ENCODE assay signal across 23 mouse cellular contexts in the genomic region with DNA sequence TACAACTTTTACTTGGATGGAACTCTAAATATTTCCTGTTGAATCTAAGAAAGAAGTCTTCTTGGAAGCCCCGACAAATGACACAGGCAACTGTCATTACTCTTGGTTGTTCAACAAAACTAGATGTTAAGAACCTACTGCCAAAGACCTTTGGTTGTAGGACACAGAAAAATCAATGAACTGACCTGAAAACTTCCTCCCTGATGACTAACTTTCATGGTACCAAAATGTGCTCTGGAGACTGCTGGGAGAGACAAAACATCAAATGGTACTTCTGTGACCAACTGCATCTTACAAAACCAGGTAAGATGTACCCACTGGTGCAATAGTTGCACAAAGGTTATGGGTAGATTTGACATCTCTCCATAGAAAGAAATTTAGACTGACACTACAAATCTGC. TPM values are rescaled to one million over a fixed set of nuclear protein-coding genes. Genes with fewer than 3 reads are reported as not detected.
DNase-seq lines count a peak whose midpoint lies in the region; ATAC-seq and TF ChIP-seq lines count a peak whose summit lies in the region.
"Had no signal": no experiment of that assay in that cellular context is flagged by ENCODE, and none has a peak within 500 bp of the region (broad histone marks: within the 10 kb centered on the region; RNA-seq: fewer than 3 reads in every experiment).

No protein-coding gene starts in this region.

- H3K9me3 ChIP-seq in liver, embryonic 11.5 days (ENCODE audit: control insufficient read depth, low read length): no peaks in the 10 kb centered on the region
- no peaks in the 10 kb centered on the region for H3K9me3 ChIP-seq in liver, embryonic 16.5 days (replicated peaks; ENCODE audit: control insufficient read depth, low read length)
- H3K9me3 ChIP-seq: embryonic facial prominence, embryonic 10.5 days; embryonic facial prominence, embryonic 12.5 days; forebrain, embryonic 13.5 days; forebrain, embryonic 15.5 days; G1E had no signal

- H3K4me1 ChIP-seq in liver, adult 2 months (ENCODE audit: control insufficient read depth, insufficient read depth, low read length): peaks cover 7% of the 10 kb centered on the region; the same call in 1 of the 2 replicates
- no peaks in the 10 kb centered on the region for H3K4me1 ChIP-seq in liver, embryonic 11.5 days (replicated peaks; ENCODE audit: control insufficient read depth, insufficient read depth, low read length)
- no peaks in the 10 kb centered on the region; the same call in 1 of the 2 replicates for H3K4me1 ChIP-seq in liver, embryonic 16.5 days (ENCODE audit: control insufficient read depth, low read depth, low read length)
- peaks cover 1% of the 10 kb centered on the region; the same call in 1 of the 2 replicates for H3K4me1 ChIP-seq in small intestine, adult 2 months (ENCODE audit: control insufficient read depth, insufficient read depth, insufficient read length, low read length)
- H3K4me1 ChIP-seq: embryonic facial prominence, embryonic 10.5 days; embryonic facial prominence, embryonic 12.5 days; forebrain, embryonic 13.5 days; forebrain, embryonic 15.5 days had no signal

- peak; percentile 90 for DNase-seq in liver, adult 2 months (ENCODE audit: extremely low read depth, low read depth, low spot score)
- DNase-seq in liver, embryonic 11.5 days (ENCODE audit: low spot score): no peak
- DNase-seq in lung, postnatal 10 days: no peak
- DNase-seq: adrenal gland, adult 8-10 months; adrenal gland, postnatal 14 days; adrenal gland, postnatal 36 days; B cell, adult 2 months; cerebellum, adult 11-12 months; cerebellum, adult 2 months; cerebellum, adult 9-10 months; cerebellum, postnatal 10 days; cerebellum, postnatal 25 days had no signal

- no peak for ATAC-seq in liver, embryonic 11.5 days (replicated peaks; ENCODE audit: low FRiP score)
- no peak for ATAC-seq in liver, embryonic 16.5 days (ENCODE audit: low read depth)
- ATAC-seq: activated CD4-positive, CD25-positive, alpha-beta regulatory T cell, adult 4 months; CD4-positive, CD25-positive, alpha-beta regulatory T cell, adult 4 months; forebrain, embryonic 13.5 days; forebrain, embryonic 15.5 days; Patski had no signal

- peak overlapping the region; percentile 65; the same call in 1 of the 2 replicates for H3K27ac ChIP-seq in liver, adult 2 months (replicated peaks; ENCODE audit: insufficient read depth, low read depth, low read length)
- no peak overlapping the region for H3K27ac ChIP-seq in liver, embryonic 11.5 days (ENCODE audit: low read depth, low read length)
- peak overlapping the region; percentile 50; the same call in 1 of the 2 replicates for H3K27ac ChIP-seq in liver, embryonic 16.5 days (ENCODE audit: low read length)
- H3K27ac ChIP-seq in small intestine, adult 2 months (ENCODE audit: insufficient read depth, low read depth, low read length): peak overlapping the region; percentile 26
- H3K27ac ChIP-seq: embryonic facial prominence, embryonic 10.5 days; embryonic facial prominence, embryonic 12.5 days; forebrain, embryonic 13.5 days; forebrain, embryonic 15.5 days had no signal

- no peaks in the 10 kb centered on the region for H3K36me3 ChIP-seq in liver, adult 2 months (ENCODE audit: control insufficient read depth, insufficient read depth, low read length)
- H3K36me3 ChIP-seq in liver, embryonic 11.5 days (ENCODE audit: control insufficient read depth, insufficient read depth, low read length): no peaks in the 10 kb centered on the region
- H3K36me3 ChIP-seq in liver, embryonic 16.5 days (ENCODE audit: control insufficient read depth, insufficient read depth): no peaks in the 10 kb centered on the region
- 0 out of 2 replicates have a peak, but pooled peaks cover 1% of the 10 kb centered on the region for H3K36me3 ChIP-seq in small intestine, adult 2 months (ENCODE audit: control insufficient read depth, insufficient read depth, low read length)
- H3K36me3 ChIP-seq: embryonic facial prominence, embryonic 10.5 days; embryonic facial prominence, embryonic 12.5 days; forebrain, embryonic 15.5 days; G1E had no signal

- no peak for TF ChIP-seq POLR2A in liver, adult 2 months (IDR thresholded peaks at IDR 0.05; ENCODE audit: extremely low read depth, insufficient read depth, low read length)
- TF ChIP-seq POLR2A in small intestine, adult 2 months (IDR thresholded peaks at IDR 0.05; ENCODE audit: low read depth, low read length): no peak

- no peak overlapping the region for H3K4me2 ChIP-seq in liver, embryonic 11.5 days
- peak overlapping the region; percentile 15; the same call in 1 of the 2 replicates for H3K4me2 ChIP-seq in liver, embryonic 16.5 days (ENCODE audit: low read depth, low read length)
- H3K4me2 ChIP-seq: embryonic facial prominence, embryonic 12.5 days; forebrain, embryonic 13.5 days; forebrain, embryonic 15.5 days had no signal

- no peaks in the 10 kb centered on the region for H3K27me3 ChIP-seq in liver, adult 2 months (ENCODE audit: control insufficient read depth, insufficient read depth, low read length)
- no peaks in the 10 kb centered on the region for H3K27me3 ChIP-seq in liver, embryonic 11.5 days (replicated peaks; ENCODE audit: control insufficient read depth, insufficient read depth, low read length)
- H3K27me3 ChIP-seq in liver, embryonic 16.5 days (ENCODE audit: control insufficient read depth, insufficient read depth, low read depth, low read length): no peaks in the 10 kb centered on the region
- no peaks in the 10 kb centered on the region for H3K27me3 ChIP-seq in small intestine, adult 2 months (ENCODE audit: control insufficient read depth, insufficient read depth, low read length)
- H3K27me3 ChIP-seq: CH12.LX; embryonic facial prominence, embryonic 12.5 days; forebrain, embryonic 13.5 days; forebrain, embryonic 15.5 days; Patski had no signal

- no peak overlapping the region for H3K9ac ChIP-seq in liver, adult 2 months (ENCODE audit: low read depth, low read length)
- H3K9ac ChIP-seq in liver, embryonic 11.5 days (ENCODE audit: low read depth, low read length): no peak overlapping the region
- no peak overlapping the region for H3K9ac ChIP-seq in liver, embryonic 16.5 days (ENCODE audit: low read depth, low read length)
- H3K9ac ChIP-seq: embryonic facial prominence, embryonic 12.5 days; forebrain, embryonic 13.5 days; forebrain, embryonic 15.5 days had no signal

- H3K79me2 ChIP-seq in liver, adult 2 months (ENCODE audit: control insufficient read depth, insufficient read depth, low read length): peaks cover 9% of the 10 kb centered on the region; the same call in 1 of the 2 replicates

- TF ChIP-seq CTCF in liver, adult 2 months (IDR thresholded peaks at IDR 0.05; ENCODE audit: low read depth, low read length): no peak
- TF ChIP-seq CTCF in small intestine, adult 2 months (IDR thresholded peaks at IDR 0.05; ENCODE audit: extremely low read depth, insufficient read length, insufficient replicate concordance, low read depth, low read length): no peak

- WGBS in liver, adult 2 months: 31% methylated on average over 1 of the region's 1 CpGs
- 84% methylated on average over 1 of the region's 1 CpGs for WGBS in liver, embryonic 11.5 days
- whole genome bisulfite sequencing in liver, embryonic 16.5 days (ENCODE audit: insufficient replicate concordance): 47% methylated on average over 1 of the region's 1 CpGs
- 89% methylated on average over 1 of the region's 1 CpGs for WGBS in small intestine, adult 2 months

- H3K4me3 ChIP-seq in liver, adult 2 months (ENCODE audit: insufficient read depth, low read depth, low read length): no peak overlapping the region
- no peak overlapping the region for H3K4me3 ChIP-seq in liver, embryonic 11.5 days (ENCODE audit: low read depth, low read length)
- no peak overlapping the region for H3K4me3 ChIP-seq in liver, embryonic 16.5 days (ENCODE audit: low read depth, low read length)
- H3K4me3 ChIP-seq in small intestine, adult 2 months (ENCODE audit: low read depth, low read length): no peak overlapping the region
- H3K4me3 ChIP-seq: embryonic facial prominence, embryonic 10.5 days; embryonic facial prominence, embryonic 12.5 days; forebrain, embryonic 13.5 days; forebrain, embryonic 15.5 days had no signal

RNA-seq across cellular contexts. Expression of a gene that starts 30.9 kb away (rescaled TPM):
- total RNA-seq in liver, adult 2 months (2014; rRNA removed): 17.7 and 20.4 TPM in 2 replicates
- 5.0 and 5.1 TPM in 2 replicates for polyA plus RNA-seq in liver, adult 2 months (2012; rRNA removed)
- polyA plus RNA-seq in liver, embryonic 11.5 days (2014; fragmentation: Nextera tagmentation; extraction: Ambion mirVana): 3.2 and 4.1 TPM in 2 replicates
- 1.2 and 1.5 TPM in 2 replicates for polyA plus RNA-seq in liver, embryonic 16.5 days (2015; fragmentation: Nextera tagmentation; extraction: Ambion mirVana)
- polyA plus RNA-seq in small intestine, adult 2 months (2012; rRNA removed): 2.9 and 10.3 TPM in 2 replicates
- polyA plus RNA-seq: G1E had no signal
